9 mouse cellular contexts compared by ENCODE assay signal in the genomic region with DNA sequence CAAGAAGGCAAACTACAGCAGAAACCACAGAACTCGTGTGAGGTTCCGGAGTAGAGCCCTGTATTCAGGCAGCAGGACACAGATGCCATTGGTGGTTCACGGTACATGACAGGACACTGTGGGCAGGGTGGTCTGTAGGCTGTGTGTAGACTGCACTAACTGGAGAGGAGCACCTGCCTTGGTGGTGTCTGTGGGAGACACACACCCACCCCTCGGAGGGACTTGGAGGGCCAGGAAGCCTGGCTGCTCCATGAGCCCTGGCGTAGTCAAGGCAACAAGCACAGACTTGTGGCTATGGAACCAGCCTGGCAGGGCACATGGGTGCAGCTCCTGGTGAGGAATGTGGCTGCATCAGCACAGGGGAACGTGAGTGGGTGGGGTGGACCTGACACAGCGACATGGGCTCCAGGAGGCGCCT. TPM values are rescaled to one million over a fixed set of nuclear protein-coding genes. Genes with fewer than 3 reads are reported as not detected.
A peak's percentile ranks its signal among the peaks of the same experiment; 100 is the strongest.
DNase-seq lines count a peak whose midpoint lies in the region; ATAC-seq lines count a peak whose summit lies in the region.
"Had no signal": no experiment of that assay in that cellular context is flagged by ENCODE, and none has a peak within 500 bp of the region (broad histone marks: within the 10 kb centered on the region; RNA-seq: fewer than 3 reads in every experiment).

No protein-coding gene starts in this region.

- H3K4me2 ChIP-seq in heart, embryonic 15.5 days, result no peak overlapping the region
- no peak overlapping the region for H3K4me2 ChIP-seq in hindbrain, embryonic 16.5 days (ENCODE audit: low read length)
- H3K4me2 ChIP-seq in midbrain, embryonic 14.5 days (ENCODE audit: low read length), result no peak overlapping the region

- H3K9me3 ChIP-seq in heart, embryonic 15.5 days (replicated peaks), result no peaks in the 10 kb centered on the region
- H3K9me3 ChIP-seq in hindbrain, embryonic 16.5 days (ENCODE audit: control insufficient read depth, low read length), result no peaks in the 10 kb centered on the region
- H3K9me3 ChIP-seq in midbrain, embryonic 14.5 days (ENCODE audit: control insufficient read depth, low read length), result no peaks in the 10 kb centered on the region

- H3K36me3 ChIP-seq in heart, embryonic 15.5 days, result no peaks in the 10 kb centered on the region
- no peaks in the 10 kb centered on the region for H3K36me3 ChIP-seq in hindbrain, embryonic 16.5 days (ENCODE audit: control insufficient read depth, insufficient read depth, low read length)
- no peaks in the 10 kb centered on the region for H3K36me3 ChIP-seq in midbrain, embryonic 14.5 days (ENCODE audit: control insufficient read depth, insufficient read depth, low read length)

- H3K27me3 ChIP-seq in heart, embryonic 15.5 days, result no peaks in the 10 kb centered on the region
- H3K27me3 ChIP-seq in hindbrain, embryonic 16.5 days (replicated peaks; ENCODE audit: control insufficient read depth, insufficient read depth, low read length), result no peaks in the 10 kb centered on the region
- no peaks in the 10 kb centered on the region; the same call in 1 of the 2 replicates for H3K27me3 ChIP-seq in midbrain, embryonic 14.5 days (ENCODE audit: control insufficient read depth, insufficient read depth, low read length)

- peaks cover 15% of the 10 kb centered on the region for H3K4me1 ChIP-seq in heart, embryonic 15.5 days (replicated peaks)
- H3K4me1 ChIP-seq in hindbrain, embryonic 16.5 days (ENCODE audit: control insufficient read depth, insufficient read depth, low read depth, low read length), result peaks cover 8% of the 10 kb centered on the region
- peaks cover 11% of the 10 kb centered on the region for H3K4me1 ChIP-seq in midbrain, embryonic 14.5 days (ENCODE audit: control insufficient read depth, insufficient read depth, low read length)

- peak; percentile 50 for ATAC-seq in heart, embryonic 15.5 days (replicated peaks; ENCODE audit: insufficient number of reproducible peaks, insufficient read depth, low FRiP score, low read depth)
- ATAC-seq in hindbrain, embryonic 16.5 days, result peak; percentile 75
- no peak for ATAC-seq in midbrain, embryonic 14.5 days (ENCODE audit: low FRiP score, low TSS enrichment)

- no peak overlapping the region for H3K4me3 ChIP-seq in heart, embryonic 15.5 days
- H3K4me3 ChIP-seq in hindbrain, embryonic 16.5 days (ENCODE audit: low read length), result no peak overlapping the region
- H3K4me3 ChIP-seq in midbrain, embryonic 14.5 days (replicated peaks; ENCODE audit: low read depth, low read length), result no peak overlapping the region

- no peak overlapping the region for H3K9ac ChIP-seq in heart, embryonic 15.5 days
- no peak overlapping the region for H3K9ac ChIP-seq in hindbrain, embryonic 16.5 days (ENCODE audit: low read depth, low read length)
- H3K9ac ChIP-seq in midbrain, embryonic 14.5 days (replicated peaks; ENCODE audit: low read length), result no peak overlapping the region

- WGBS in heart, embryonic 15.5 days, result 59% methylated on average over 8 of the region's 8 CpGs
- 64% methylated on average over 8 of the region's 8 CpGs for WGBS in hindbrain, embryonic 16.5 days
- WGBS in midbrain, embryonic 14.5 days, result 72% methylated on average over 8 of the region's 8 CpGs

- H3K27ac ChIP-seq in heart, embryonic 15.5 days, result peak overlapping the region; percentile 55
- H3K27ac ChIP-seq in hindbrain, embryonic 16.5 days (ENCODE audit: low read depth, low read length), result peak overlapping the region; percentile 70; the same call in 1 of the 2 replicates
- 0 out of 2 replicates have a peak overlapping the region, but pooled peaks have one; percentile 8 for H3K27ac ChIP-seq in midbrain, embryonic 14.5 days (replicated peaks; ENCODE audit: low read depth, low read length)

- no peak for DNase-seq in heart, adult 9 months (ENCODE audit: low spot score in 2 of 2)
- peak; percentile 69 for DNase-seq in R1 (ENCODE audit: low read depth, low spot score)
- DNase-seq in midbrain, embryonic 14.5 days, result peak; percentile 24
- peak; percentile 62 for DNase-seq in thymus, postnatal 4 days
- no peak for DNase-seq in cerebellum, adult 9-11 months
- DNase-seq in adrenal gland, adult 8-10 months, result no peak

RNA-seq across cellular contexts. Expression of gene Rfx2, which starts 11.1 kb away (rescaled TPM):
- 4.8 and 6.3 TPM in 2 replicates for polyA plus RNA-seq in heart, embryonic 15.5 days (2015; fragmentation: Nextera tagmentation; extraction: Ambion mirVana)
- 4.9 and 6.5 TPM in 2 replicates for polyA plus RNA-seq in hindbrain, embryonic 16.5 days (2015; fragmentation: Nextera tagmentation; extraction: Ambion mirVana)
- 2.2 and 4.1 TPM in 2 replicates for polyA plus RNA-seq in midbrain, embryonic 14.5 days (2014; fragmentation: Nextera tagmentation; extraction: Ambion mirVana)
- 1 to 10 TPM; 5.5 to 9.5 (median 6.8) TPM for total RNA-seq in adrenal gland, adult 8-10 months (2022)

RNA-seq across cellular contexts. Expression of gene Prr22, which starts 49.7 kb away (rescaled TPM):
- polyA plus RNA-seq in heart, embryonic 15.5 days (2015; fragmentation: Nextera tagmentation; extraction: Ambion mirVana), result 0.92 and 1.1 TPM in 2 replicates
- 0.60 and 1.0 TPM in 2 replicates for polyA plus RNA-seq in hindbrain, embryonic 16.5 days (2015; fragmentation: Nextera tagmentation; extraction: Ambion mirVana)
- polyA plus RNA-seq in midbrain, embryonic 14.5 days (2014; fragmentation: Nextera tagmentation; extraction: Ambion mirVana), result 0.63 and 0.78 TPM in 2 replicates
- 1 to 10 TPM in 1 of 4 experiments, under 1 TPM in 3; 0.28 to 1.4 (median 0.53) TPM for total RNA-seq in adrenal gland, adult 8-10 months (2022)

RNA-seq across cellular contexts. Expression of gene Acsbg2, which starts 54.5 kb away (rescaled TPM):
- polyA plus RNA-seq in heart, embryonic 15.5 days (2015; fragmentation: Nextera tagmentation; extraction: Ambion mirVana), result not detected in 2 replicates
- not detected in 2 replicates for polyA plus RNA-seq in hindbrain, embryonic 16.5 days (2015; fragmentation: Nextera tagmentation; extraction: Ambion mirVana)
- polyA plus RNA-seq in midbrain, embryonic 14.5 days (2014; fragmentation: Nextera tagmentation; extraction: Ambion mirVana), result not detected in 2 replicates
- under 1 TPM in 3 of 4 experiments, not detected in 1; 0.22 to 0.40 (median 0.23) TPM for total RNA-seq in adrenal gland, adult 8-10 months (2022)
- total RNA-seq: layer of hippocampus, postnatal 36 days had no signal

RNA-seq across cellular contexts. Expression of gene Dus3l, which starts 55.1 kb away (rescaled TPM):
- 28.3 and 37.6 TPM in 2 replicates for polyA plus RNA-seq in heart, embryonic 15.5 days (2015; fragmentation: Nextera tagmentation; extraction: Ambion mirVana)
- 97.3 and 99.9 TPM in 2 replicates for polyA plus RNA-seq in hindbrain, embryonic 16.5 days (2015; fragmentation: Nextera tagmentation; extraction: Ambion mirVana)
- 72.8 and 73.7 TPM in 2 replicates for polyA plus RNA-seq in midbrain, embryonic 14.5 days (2014; fragmentation: Nextera tagmentation; extraction: Ambion mirVana)
- total RNA-seq in adrenal gland, adult 8-10 months (2022), result 10 to 100 TPM; 37.4 to 58.6 (median 47.0) TPM

RNA-seq across cellular contexts. Expression of gene 1700061G19Rik, which starts 55.6 kb away (rescaled TPM):
- polyA plus RNA-seq in heart, embryonic 15.5 days (2015; fragmentation: Nextera tagmentation; extraction: Ambion mirVana), result 0.30 and 0.43 TPM in 2 replicates
- 0.29 and 0.50 TPM in 2 replicates for polyA plus RNA-seq in hindbrain, embryonic 16.5 days (2015; fragmentation: Nextera tagmentation; extraction: Ambion mirVana)
- 0.18 and 0.36 TPM in 2 replicates for polyA plus RNA-seq in midbrain, embryonic 14.5 days (2014; fragmentation: Nextera tagmentation; extraction: Ambion mirVana)
- 1 to 10 TPM in 3 of 4 experiments, under 1 TPM in 1; 0.34 to 1.7 (median 1.3) TPM for total RNA-seq in adrenal gland, adult 8-10 months (2022)

Comparison
In these comparisons a context has a peak if more than half of its experiments do, and no peak if none do; other contexts are left out.
1. H3K27ac ChIP-seq: peak in every context shown above with its lines; median percentile 70 in hindbrain, embryonic 16.5 days; 55 in heart, embryonic 15.5 days; 8 in midbrain, embryonic 14.5 days.
2. DNase-seq: peak in R1 (single experiment), midbrain, embryonic 14.5 days (single experiment) and thymus, postnatal 4 days (single experiment); none in heart, adult 9 months (0 of 2), cerebellum, adult 9-11 months (single experiment) and adrenal gland, adult 8-10 months (single experiment).